Mouse (Mus musculus): ENCODE measurements around the gene Rad51c.
"Not testable (repeated sequence)": the region's sequence is repeated elsewhere in the genome, so short reads cannot be mapped to it uniquely, and the experiment has no call there.

Gene Rad51c

DNA sequence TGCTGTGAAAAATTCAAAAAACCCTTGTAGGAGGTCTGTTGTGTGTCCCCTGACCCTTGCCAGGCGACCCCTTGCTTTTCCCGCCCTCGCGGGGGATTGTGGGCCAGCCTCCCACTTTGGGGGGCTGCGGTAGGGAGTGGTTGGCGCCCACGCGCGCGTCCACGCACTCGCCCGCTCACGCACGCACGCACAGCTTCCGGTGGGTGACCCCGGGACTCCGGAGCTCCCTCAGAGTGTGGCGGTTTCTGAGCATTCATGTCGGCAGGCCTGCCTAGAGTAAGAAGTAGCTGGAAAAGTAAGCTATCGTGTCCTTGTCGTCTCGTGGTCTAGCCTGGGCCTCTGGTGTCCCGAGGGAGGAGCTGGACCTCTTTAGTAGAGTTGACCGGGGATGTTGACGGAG is at the start of gene Rad51c, which contains the start of gene Tex14:
Gene Rad51c (minus strand): TSS at position 79 of the 400 bp plus-strand sequence.
Gene Tex14 (plus strand): TSS at position 190 of the 400 bp plus-strand sequence.
- peak; percentile 32 to 51 for DNase-seq

DNA sequence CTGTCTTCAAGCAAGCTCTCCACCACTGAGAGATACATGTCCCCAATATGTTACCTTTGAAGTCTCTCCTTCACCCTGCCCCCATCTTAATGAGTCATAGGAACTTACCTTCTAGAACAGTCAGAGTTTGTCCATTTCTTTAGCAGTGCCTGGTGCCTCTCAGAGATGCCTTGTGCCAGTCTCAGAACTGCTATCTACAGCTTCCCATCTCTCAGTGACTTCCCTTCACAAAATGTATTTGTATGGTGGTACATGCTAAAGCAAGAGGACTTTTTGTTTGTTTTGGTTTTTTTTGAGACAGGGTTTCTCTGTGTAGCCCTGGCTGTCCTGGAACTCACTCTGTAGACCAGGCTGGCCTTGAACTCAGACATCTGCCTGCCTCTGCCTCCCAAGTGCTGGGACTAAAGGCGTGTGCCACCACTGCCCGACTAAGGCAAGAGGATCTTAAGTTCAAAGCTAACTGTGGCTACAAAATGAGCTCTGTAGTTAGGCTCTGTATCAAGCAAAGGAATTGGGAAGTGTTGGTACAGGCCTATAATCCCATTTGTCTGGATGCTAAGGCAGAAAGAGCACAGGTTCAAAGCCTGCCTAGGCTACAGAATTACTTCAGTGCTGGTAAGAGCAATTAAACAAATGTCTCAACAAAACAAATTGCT is 49.4 kb upstream of the Rad51c start:
- DNase-seq = no peak

DNA sequence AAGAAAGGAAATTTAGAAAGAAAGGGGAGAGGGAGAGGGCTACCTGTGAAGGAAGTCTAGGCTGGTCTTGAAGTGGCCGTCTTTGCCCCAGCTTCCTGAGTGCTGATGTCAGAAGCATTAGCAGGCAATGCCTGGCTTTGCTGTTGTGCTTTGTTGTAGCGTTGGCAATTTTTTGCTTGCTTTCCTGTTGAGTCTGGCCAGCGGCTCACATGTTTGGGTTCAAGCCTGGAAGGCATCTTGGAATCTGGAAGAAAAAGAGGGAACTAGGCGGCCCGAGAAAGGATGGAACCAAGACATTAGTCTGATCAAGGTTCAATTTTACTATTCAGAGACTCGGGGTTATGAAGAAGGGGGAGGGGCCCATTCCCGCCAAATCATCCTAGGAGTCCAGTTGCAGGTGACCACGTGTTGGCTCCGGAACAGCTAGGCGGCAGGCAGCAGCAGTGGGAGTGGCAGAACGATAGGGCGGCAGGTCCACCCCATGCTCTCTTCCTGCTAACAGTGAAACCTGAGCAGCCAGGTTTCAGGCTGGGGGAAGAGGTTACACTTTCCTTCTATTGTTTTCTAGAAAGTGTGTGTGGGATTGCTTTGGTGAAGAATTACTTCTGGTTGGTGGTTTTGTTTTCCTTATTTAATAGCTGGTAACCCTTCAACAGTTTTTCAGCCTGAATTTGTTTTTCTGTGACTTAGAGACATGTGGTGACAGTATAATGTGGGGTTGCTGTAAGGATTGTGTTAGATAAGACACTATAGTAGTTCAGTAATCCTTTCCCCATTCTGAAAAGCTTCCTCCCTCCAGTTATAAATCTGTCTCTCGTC is 48.7 kb upstream of the Rad51c start:
- no peak for DNase-seq

DNA sequence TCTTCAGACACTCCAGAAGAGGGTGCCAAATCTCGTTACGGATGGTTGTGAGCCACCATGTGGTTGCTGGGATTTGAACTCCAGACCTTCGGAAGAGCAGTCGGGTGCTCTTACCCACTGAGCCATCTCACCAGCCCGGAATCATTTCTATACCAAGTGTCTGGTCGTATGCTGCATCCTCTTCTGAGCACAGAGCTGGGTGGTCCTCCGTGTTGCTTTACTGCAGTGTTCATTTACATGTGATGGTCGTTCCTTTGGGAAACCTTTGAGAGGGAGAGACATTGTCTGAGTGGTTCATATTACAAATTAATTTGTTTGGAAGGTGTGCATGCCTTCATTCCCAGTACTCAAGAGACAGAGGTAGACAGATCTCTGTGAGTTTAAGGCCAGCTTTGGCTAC is 48.0 kb upstream of the Rad51c start:
- not testable (repeated sequence) for DNase-seq

- not testable (repeated sequence) for DNase-seq
These were observed 45.1 kb upstream of the Rad51c start for GRCm38 (mm10) chr11:87449847-87450246.

GRCm38 (mm10) chr11:87449200-87449547 is 44.4 kb upstream of the Rad51c start:
- DNase-seq = no peak

GRCm38 (mm10) chr11:87448476-87449199 is 43.9 kb upstream of the Rad51c start:
- DNase-seq = peak; percentile 42 to 43

- DNase-seq = peak; percentile 89 to 97
These were observed 43.3 kb upstream of the Rad51c start for GRCm38 (mm10) chr11:87448081-87448475.

DNA sequence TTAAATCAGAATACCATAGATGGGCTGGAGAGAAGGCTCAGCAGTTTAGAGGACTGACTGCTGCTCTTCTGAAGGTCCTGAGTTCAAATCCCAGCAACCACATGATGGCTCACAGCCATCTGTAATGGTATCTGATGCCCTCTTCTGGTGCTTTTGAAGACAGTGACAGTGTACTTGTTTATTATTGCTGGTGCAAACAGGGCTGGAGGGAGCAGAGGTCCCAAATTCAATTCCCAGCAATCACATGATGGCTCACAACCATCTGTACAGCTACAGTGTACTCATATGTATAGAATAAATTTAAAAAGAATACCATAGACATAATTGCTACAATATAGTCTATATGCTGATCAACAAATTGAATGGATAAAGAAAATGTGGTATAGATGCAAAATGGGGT is 42.7 kb upstream of the Rad51c start:
- DNase-seq = no peak

DNA sequence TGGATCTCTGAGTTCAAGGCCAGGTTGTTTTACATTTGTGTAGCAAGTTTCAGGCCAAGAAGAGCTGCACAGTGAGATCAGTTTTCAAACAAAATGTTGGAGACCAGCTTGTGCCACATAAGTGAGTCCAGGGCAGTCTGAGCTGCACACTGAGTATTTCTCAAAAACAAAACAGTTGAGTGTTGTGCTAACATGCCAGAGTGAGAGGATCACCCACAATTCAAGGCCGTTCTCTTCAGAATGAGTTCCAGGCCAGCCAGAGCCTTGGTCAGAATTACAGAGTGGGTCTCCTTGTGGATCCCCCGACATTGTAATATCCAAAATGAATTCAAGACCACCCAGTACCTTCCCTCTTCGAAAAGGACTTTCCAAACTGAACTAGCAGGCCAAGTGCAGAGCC is 41.4 kb upstream of the Rad51c start:
- DNase-seq = no peak

GRCm38 (mm10) chr11:87445593-87445992 is 40.8 kb upstream of the Rad51c start:
- not testable (repeated sequence) for DNase-seq

DNA sequence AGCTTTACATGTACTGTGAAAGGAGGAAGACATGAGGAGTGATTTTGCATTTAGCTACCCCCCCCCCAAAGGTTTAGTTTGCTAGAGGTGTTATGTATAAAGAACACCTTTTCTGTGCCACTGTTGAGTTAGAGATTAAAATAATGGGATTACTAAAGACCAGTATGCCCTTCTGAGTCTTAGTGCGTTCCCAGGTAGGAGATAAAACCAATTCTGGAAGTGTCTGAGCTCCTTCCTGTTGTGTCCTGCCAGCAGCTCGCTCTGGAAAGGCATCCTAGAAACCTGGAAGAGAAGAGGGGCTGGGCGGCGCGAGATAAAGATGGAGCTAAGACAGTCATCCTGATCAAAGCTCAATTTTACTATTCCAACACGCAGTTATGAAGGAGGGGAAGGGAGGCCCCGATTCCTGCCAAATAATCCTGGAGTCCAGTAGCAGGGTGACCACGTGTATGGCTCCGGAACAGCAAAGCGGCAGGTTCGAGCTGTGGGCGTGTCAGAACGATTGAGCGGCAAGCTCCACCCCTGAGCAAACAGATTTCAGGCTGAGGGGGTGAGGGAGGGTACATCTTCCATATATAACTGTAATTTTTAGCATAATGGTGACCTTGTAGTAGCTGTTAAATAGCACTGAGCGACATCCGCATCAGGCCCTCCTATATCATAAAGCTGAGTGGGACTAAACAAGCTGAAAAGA is 40.1 kb upstream of the Rad51c start:
- peak; percentile 30 to 36 for DNase-seq

GRCm38 (mm10) chr11:87444056-87444455 is 39.3 kb upstream of the Rad51c start:
- not testable (repeated sequence) for DNase-seq

DNA sequence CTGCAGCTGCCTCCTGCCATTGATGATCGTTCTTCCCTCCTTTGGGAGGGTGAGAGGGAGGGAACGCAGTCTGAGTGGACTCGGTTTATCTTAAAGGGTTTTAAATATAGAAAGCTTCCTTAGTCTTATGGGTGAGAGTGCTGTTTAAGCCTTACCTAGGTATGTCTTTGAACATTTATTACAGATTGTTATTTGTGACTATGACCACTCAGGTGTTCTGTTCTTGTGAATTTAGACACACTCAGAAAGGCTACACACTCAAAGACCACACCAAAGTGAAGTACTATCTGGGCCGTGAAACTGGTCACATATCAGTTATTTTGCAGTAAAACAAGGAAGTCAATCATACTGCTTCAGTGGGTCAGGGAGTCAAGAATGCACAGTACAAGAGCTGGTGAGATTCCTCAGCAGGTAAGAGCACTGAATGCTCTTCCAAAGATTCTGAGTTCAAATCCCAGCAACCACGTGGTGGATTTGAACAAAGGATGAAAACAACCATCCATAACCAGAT is 38.7 kb upstream of the Rad51c start:
- DNase-seq = peak; percentile 45 to 56

DNA sequence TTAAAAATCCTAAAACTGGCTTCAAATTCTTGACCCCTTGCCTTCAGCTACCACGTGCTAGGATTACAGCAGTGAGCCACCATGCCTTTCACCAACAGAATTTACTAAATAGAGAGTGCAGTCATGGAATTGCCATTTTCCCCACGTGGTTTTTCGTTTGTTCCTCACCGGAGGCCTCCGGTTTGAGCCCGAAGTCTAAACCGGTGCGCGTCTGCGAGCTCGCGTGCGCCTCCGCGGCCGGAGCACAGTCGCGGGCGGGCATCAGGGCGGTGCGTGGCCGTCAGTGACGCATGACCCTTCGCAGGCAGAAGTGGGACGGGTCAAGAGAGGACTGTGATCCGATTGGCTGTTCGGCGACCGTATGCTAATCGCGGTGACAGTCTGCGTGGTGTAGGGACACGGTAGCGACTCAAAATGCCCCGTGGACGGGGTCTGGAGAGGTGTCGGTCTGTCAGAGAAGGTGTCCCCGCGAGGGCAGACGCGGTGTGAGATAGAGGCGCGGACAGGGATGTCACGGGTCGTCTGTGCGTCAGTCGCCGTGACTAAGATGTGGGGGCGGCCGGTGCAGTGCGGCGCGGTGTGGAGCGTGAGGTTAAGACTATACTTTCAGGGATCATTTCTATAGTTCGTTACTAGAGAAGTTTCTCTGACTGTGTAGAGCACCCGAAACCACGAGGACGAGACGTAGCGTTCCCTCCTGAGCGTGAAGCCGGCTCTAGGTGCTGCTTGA is 38.1 kb upstream of the Rad51c start:
- DNase-seq = peak; percentile 82 to 83

GRCm38 (mm10) chr11:87439796-87440420 is 35.2 kb upstream of the Rad51c start:
- no peak for DNase-seq

DNA sequence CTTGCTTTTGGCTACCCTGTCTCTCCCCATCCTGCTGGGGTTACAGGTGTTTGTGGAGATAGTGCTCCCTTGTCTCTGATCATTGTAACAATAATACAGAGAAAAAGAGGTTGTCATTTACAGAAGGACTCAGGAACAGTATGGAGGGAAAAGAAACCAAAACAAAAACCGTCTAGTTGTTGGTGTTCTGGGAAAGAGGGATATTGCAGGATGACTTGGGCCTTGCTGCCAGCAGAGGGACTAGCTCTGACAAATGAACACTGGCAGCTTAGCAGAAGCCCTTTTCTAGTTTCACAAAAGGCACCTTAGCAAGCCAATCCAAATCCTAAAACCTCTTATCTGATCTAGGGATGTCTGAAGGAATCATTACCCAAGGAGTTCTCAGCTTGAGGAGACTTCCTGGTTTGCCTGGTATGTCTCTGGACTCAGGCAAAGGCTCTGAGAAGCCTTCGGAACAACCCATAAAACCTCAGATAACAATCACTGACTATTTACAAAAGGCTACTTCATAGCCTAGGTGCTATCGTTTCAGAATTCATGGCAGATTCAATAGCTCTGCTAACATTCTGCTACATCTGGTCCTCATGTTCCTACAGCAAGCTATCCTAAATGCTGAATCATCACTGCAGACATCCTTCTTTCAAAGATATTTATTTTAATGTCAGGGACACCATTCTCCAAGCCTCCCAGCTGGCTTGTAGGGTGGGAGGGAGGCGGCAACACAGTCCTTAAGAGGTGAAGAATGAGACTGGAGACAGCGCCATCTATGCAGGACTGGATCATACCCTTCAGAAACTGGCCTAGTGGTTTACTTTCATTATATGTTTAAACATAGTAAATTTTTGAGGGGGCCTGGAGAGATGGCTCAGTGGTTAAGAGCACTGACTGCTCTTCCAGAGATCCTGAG is 31.8 kb upstream of the Rad51c start:
- DNase-seq = no peak

- DNase-seq = not testable (repeated sequence)
These were observed 30.4 kb upstream of the Rad51c start for GRCm38 (mm10) chr11:87435107-87435506.

DNA sequence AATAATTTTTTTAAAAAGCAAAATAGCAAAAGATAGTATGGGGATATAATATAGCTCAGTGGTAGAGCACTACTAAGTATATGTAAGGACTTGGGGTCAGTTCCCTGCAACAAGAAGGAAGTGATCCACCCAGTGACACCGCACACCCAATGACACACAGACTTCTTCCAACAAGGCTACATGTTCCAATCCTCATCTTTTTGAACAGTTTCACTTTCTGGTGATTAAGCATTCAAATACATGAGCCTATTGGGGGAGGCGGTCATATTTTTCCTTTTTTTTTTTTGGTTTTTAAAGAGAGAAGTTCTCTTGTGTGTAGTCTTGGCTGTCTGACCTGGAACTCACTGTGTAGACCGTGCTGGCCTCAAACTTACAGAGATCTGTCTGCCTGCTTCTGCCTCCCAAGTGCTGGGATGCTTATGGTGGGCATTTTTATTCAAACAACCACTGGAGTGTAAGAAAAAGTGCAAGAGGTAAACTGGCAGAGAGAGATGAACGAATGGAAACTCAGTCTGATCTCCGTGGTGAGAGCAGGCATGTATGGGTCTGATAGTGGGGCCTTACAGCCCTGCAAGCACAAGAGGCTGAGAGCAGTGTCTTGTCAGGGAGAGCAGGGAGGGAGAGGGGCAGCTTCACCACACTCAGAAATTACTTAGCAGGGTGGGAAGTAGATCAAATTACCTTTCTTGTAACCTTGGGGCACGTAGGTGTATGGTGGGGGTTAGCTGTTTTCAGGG is 28.3 kb upstream of the Rad51c start:
- DNase-seq = no peak

GRCm38 (mm10) chr11:87432447-87432846 is 27.7 kb upstream of the Rad51c start:
- no peak for DNase-seq

All from cerebellum, adult 18-20 months (tissue).